Mouse (Mus musculus) kidney, adult 2 months (tissue): ENCODE results near the gene Mcrip1. TPM values are rescaled to one million over a fixed set of nuclear protein-coding genes. Genes with fewer than 3 reads are reported as not detected.
A peak's percentile ranks its signal among the peaks of the same experiment; 100 is the strongest.

Experiments
- DNase-seq: peaks from one replicate; pipeline ENCODE4 v3.0.0; 2021
- H3K27ac ChIP-seq: fragments of 200-500 bp; 2 replicates; pipeline ENCODE4 v1.5.1; 2012; ENCODE audit warnings: low read depth, low read length, control low read depth, inconsistent platforms; ENCODE audit not compliant: insufficient read depth
- H3K27me3 ChIP-seq: fragments of 200-500 bp; replicated peaks from 2 replicates; pipeline ENCODE4 v1.6.1; 2012; ENCODE audit warnings: mild to moderate bottlenecking, moderate library complexity, low read length, inconsistent platforms; ENCODE audit not compliant: control insufficient read depth, insufficient read depth
- H3K36me3 ChIP-seq: fragments of 200-500 bp; 2 replicates; pipeline ENCODE4 v1.6.1; 2012; ENCODE audit warnings: mild to moderate bottlenecking, moderate library complexity, low read length, inconsistent platforms; ENCODE audit not compliant: control insufficient read depth, insufficient read depth
- H3K4me1 ChIP-seq: fragments of 200-500 bp; 2 replicates; pipeline ENCODE4 v1.6.1; 2011; ENCODE audit warnings: low read length; ENCODE audit not compliant: control insufficient read depth, insufficient read depth
- H3K4me3 ChIP-seq: fragments of 200-500 bp; 2 replicates; pipeline ENCODE4 v1.5.1; 2011; ENCODE audit warnings: mild to moderate bottlenecking, low read depth, low read length, control low read depth; ENCODE audit not compliant: insufficient read depth
- CTCF ChIP-seq: fragments of 200-500 bp; conservative IDR thresholded peaks from 2 replicates; pipeline ENCODE4 v1.5.1; 2011; ENCODE audit warnings: low read depth, mild to moderate bottlenecking, control low read depth, low read length, moderate library complexity, mixed read lengths; ENCODE audit not compliant: insufficient read depth, insufficient read length
- POLR2A ChIP-seq: fragments of 200-500 bp; IDR thresholded peaks from one replicate; pipeline ENCODE4 v1.6.1; 2011; ENCODE audit warnings: low read depth, low read length, control low read depth
- WGBS: fragments of 180-500 bp; shearing (Covaris S2); methylation state at CpG from one replicate; pipeline ENCODE4 v1.1.7; 2018; 5-methylcytosine and 5-hydroxymethylcytosine counted together
- polyA plus RNA-seq: library from polyadenylated mRNA; depleted of rRNA; stranded (reverse); fragments of >200 nt; gene quantifications from 2 replicates; pipeline ENCODE4 v1.2.3, GENCODE M21; 2012

Gene Mcrip1
- polyA plus RNA-seq, 1 experiment, result 129 TPM

- Histone ChIP-seq H3K27ac (peak within 1 kb of the TSS; percentile 62), H3K27me3 (0 out of 2 replicates have a peak, but pooled peaks cover 2% of the 10 kb centered on the region), H3K4me1 (0 out of 2 replicates have a peak, but pooled peaks cover 8% of the 10 kb centered on the region), H3K36me3 (no peaks in the 10 kb centered on the region), H3K4me3 (peak within 1 kb of the TSS; percentile 52)
- no peak for DNase-seq
- no peak for TF ChIP-seq POLR2A
- no peak for TF ChIP-seq CTCF
- WGBS, result 13% methylated on average over 55 of the region's 62 CpGs
Observed at GRCm38 (mm10) chr11:120530085-120530964, 19.2 kb downstream of the Mcrip1 start, which contains the start of gene Gcgr. Gcgr (plus strand) TSS chr11:120530699.

GRCm38 (mm10) chr11:120528903-120529302, 20.6 kb downstream of the Mcrip1 start:
- no peak for TF ChIP-seq POLR2A
- TF ChIP-seq CTCF, result no peak
- no peak overlapping the region for H3K27ac ChIP-seq
- peak; percentile 55 for DNase-seq
- 0 out of 2 replicates have a peak, but pooled peaks cover 2% of the 10 kb centered on the region for H3K27me3 ChIP-seq
- H3K36me3 ChIP-seq, result no peaks in the 10 kb centered on the region
- 0 out of 2 replicates have a peak, but pooled peaks cover 8% of the 10 kb centered on the region for H3K4me1 ChIP-seq
- H3K4me3 ChIP-seq, result no peak overlapping the region
- 63% methylated on average over 4 of the region's 4 CpGs for WGBS

GRCm38 (mm10) chr11:120527690-120528354, 21.7 kb downstream of the Mcrip1 start:
- no peak overlapping the region for H3K4me3 ChIP-seq

GRCm38 (mm10) chr11:120525959-120526358, 23.6 kb downstream of the Mcrip1 start:
- H3K27ac ChIP-seq, result no peak overlapping the region
- H3K4me1 ChIP-seq, result 0 out of 2 replicates have a peak, but pooled peaks cover 6% of the 10 kb centered on the region
- DNase-seq, result no peak
- H3K27me3 ChIP-seq, result 0 out of 2 replicates have a peak, but pooled peaks cover 2% of the 10 kb centered on the region
- H3K36me3 ChIP-seq, result no peaks in the 10 kb centered on the region
- TF ChIP-seq POLR2A (no peak), CTCF (no peak)
- 91% methylated on average over 2 of the region's 2 CpGs for WGBS
- H3K4me3 ChIP-seq, result no peak overlapping the region

More at GRCm38 (mm10) chr11:120527690-120528354, 21.7 kb downstream of the Mcrip1 start:
- TF ChIP-seq POLR2A, result no peak
- no peak for TF ChIP-seq CTCF
- DNase-seq, result no peak
- Histone ChIP-seq H3K4me1 (0 out of 2 replicates have a peak, but pooled peaks cover 8% of the 10 kb centered on the region), H3K27ac (no peak overlapping the region), H3K36me3 (no peaks in the 10 kb centered on the region), H3K27me3 (0 out of 2 replicates have a peak, but pooled peaks cover 2% of the 10 kb centered on the region)
- 81% methylated on average over 9 of the region's 9 CpGs for WGBS

GRCm38 (mm10) chr11:120522581-120522980, 26.9 kb downstream of the Mcrip1 start:
- no peaks in the 10 kb centered on the region for H3K27me3 ChIP-seq
- H3K4me1 ChIP-seq, result no peaks in the 10 kb centered on the region
- DNase-seq, result no peak
- 80% methylated on average over 8 of the region's 8 CpGs for WGBS
- H3K27ac ChIP-seq, result no peak overlapping the region
- no peak for TF ChIP-seq POLR2A
- TF ChIP-seq CTCF, result no peak
- H3K4me3 ChIP-seq, result no peak overlapping the region
- no peaks in the 10 kb centered on the region for H3K36me3 ChIP-seq

- Histone ChIP-seq H3K27me3 (no peaks in the 10 kb centered on the region), H3K36me3 (no peaks in the 10 kb centered on the region), H3K4me1 (no peaks in the 10 kb centered on the region), H3K27ac (no peak overlapping the region), H3K4me3 (no peak overlapping the region)
- 80% methylated on average over 5 of the region's 5 CpGs for WGBS
- no peak for DNase-seq
- TF ChIP-seq POLR2A (no peak), CTCF (no peak)
Observed at GRCm38 (mm10) chr11:120520967-120521540, 28.5 kb downstream of the Mcrip1 start.

GRCm38 (mm10) chr11:120520498-120520897, 29.0 kb downstream of the Mcrip1 start:
- DNase-seq, result no peak
- TF ChIP-seq POLR2A (no peak), CTCF (no peak)
- Histone ChIP-seq H3K27ac (no peak overlapping the region), H3K36me3 (no peaks in the 10 kb centered on the region), H3K27me3 (no peaks in the 10 kb centered on the region), H3K4me1 (no peaks in the 10 kb centered on the region; the same call in 1 of the 2 replicates), H3K4me3 (no peak overlapping the region)
- 77% methylated on average over 9 of the region's 9 CpGs for WGBS
